Mouse (Mus musculus) T-cell, adult 66 days (primary cell): ENCODE data around the gene Lama2. TPM values are rescaled to one million over a fixed set of nuclear protein-coding genes. Genes with fewer than 3 reads are reported as not detected.

Experiments
- total RNA-seq, 2 experiments: library from RNA; stranded (reverse); gene quantifications; 3 replicates in 1 of 2; 4 replicates in 1 of 2; pipeline ENCODE4 v1.2.4; 2023

Lama2 gene
- not detected for total RNA-seq

DNA sequence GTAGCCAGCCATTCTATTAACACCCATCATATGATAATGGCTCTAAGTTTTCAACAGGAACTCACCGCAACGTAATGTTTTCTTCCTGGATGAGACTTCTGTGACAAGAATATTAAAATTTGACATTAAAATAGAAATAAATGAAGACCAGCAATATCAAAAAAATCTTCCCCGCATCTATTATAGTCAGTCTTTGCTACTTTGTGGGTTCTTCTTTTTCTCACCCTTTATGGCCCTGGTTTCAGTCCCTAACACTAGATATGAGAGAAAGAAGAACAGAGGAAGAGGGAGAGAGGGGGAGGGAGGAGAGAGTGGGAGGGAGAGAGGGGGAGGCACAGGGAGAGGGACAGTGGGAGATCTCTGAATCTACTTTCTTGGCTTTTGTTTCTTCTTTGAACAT lies at the start of gene Lama2:
TSS of gene Lama2 (minus strand) at position 101 of the 400 bp plus-strand sequence.

